Mouse (Mus musculus) ES-Bruce4 (cell line): ENCODE measurements at regions not wholly inside any gene's neighbourhood (a gene's known extent, or its start where the extent isn't known, plus 50 kb on each side); places are given as distances from the start of the nearest gene placed in this dataset.

ENCODE experiments used
- CTCF ChIP-seq: IDR thresholded peaks from one replicate; pipeline ENCODE4 v1.8.1; 2011; ENCODE audit warnings: low read depth, low read length
- EP300 ChIP-seq: IDR thresholded peaks from 2 replicates; pipeline ENCODE4 v1.6.1; 2011; ENCODE audit warnings: low read depth, low read length; ENCODE audit not compliant: insufficient read depth
- POLR2A ChIP-seq: IDR thresholded peaks from one replicate; pipeline ENCODE4 v1.8.1; 2011; ENCODE audit warnings: low read length; ENCODE audit not compliant: insufficient read depth

GRCm38 (mm10) chr13:54309354-54309753 lies 61.8 kb upstream of the Cplx2 start:
- no peak for TF ChIP-seq CTCF
- no peak for TF ChIP-seq POLR2A
- no peak for TF ChIP-seq EP300
